10 mouse cellular contexts compared by ENCODE assay signal in the genomic region with DNA sequence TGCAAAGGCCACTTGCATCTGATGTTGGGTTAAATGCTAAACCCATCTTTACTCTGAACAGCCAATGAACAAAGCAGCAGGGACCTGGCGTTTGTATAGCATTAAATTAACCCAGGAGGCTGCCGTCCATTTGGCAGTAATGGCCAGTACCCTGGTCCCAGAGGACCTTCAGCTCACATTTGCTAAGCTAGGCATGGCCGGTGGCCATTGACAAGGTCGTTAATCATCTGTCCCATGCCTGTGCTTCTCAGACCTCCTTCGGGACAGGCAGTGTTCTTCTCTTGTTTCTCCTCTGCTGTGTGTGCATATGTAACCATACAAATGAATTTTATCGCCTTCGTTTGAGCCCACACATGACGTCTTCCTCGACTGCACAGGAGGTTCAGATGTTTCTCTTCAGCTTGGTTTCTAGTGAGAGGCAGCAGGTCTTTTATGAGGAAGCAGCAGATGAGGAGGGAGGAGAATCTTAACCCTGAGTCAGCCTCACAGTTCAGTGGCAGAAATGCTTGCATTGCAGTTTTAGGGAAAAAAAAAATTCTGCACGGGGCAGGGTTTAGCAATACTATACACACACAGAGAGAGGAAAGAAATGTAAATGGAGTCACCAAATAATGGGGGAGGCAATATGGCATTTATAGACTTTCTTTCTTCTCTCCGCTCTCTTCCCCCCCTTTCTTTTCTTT.
DNase-seq lines count a peak whose midpoint lies in the region.
"Had no signal": no experiment of that assay in that cellular context is flagged by ENCODE, and none has a peak within 500 bp of the region (broad histone marks: within the 10 kb centered on the region; RNA-seq: fewer than 3 reads in every experiment).

No protein-coding gene starts in this region.

- DNase-seq in adrenal gland, postnatal 10 days: peak; percentile 14
- DNase-seq in adrenal gland, postnatal 36 days: no peak
- peak; percentile 47 for DNase-seq in left cerebral cortex, postnatal 4 days
- no peak for DNase-seq in left cerebral cortex, adult 9 months (ENCODE audit: low spot score in 2 of 2)
- peak; percentile 12 for DNase-seq in embryo, embryonic 9.5 days (ENCODE audit: extremely low spot score)
- peak; percentile 91 for DNase-seq in mesoderm, embryonic 11.5 days (ENCODE audit: low read depth, low spot score)
- DNase-seq in gastrocnemius, adult 8-10 months (ENCODE audit: low spot score in 2 of 2): no peak
- no peak for DNase-seq in gastrocnemius, postnatal 25 days
- DNase-seq: liver; lung, postnatal 14 days had no signal

- intact Hi-C loops in left cerebral cortex, postnatal 4 days (cut with DNase I): no loop called here

Comparison
In these comparisons a context has a peak if more than half of its experiments do, and no peak if none do; other contexts are left out.
1. DNase-seq: peak in adrenal gland, postnatal 10 days (single experiment), left cerebral cortex, postnatal 4 days (single experiment), embryo, embryonic 9.5 days (single experiment) and mesoderm, embryonic 11.5 days (single experiment); none in adrenal gland, postnatal 36 days (0 of 2), left cerebral cortex, adult 9 months (0 of 2), gastrocnemius, adult 8-10 months (0 of 2) and gastrocnemius, postnatal 25 days (single experiment).